Mouse (Mus musculus) brain, embryonic 14.5 days (tissue): ENCODE results near the gene Acbd3.

Experiments
- CTCF ChIP-seq: fragments of 200-500 bp; IDR thresholded peaks from 2 replicates; pipeline ENCODE4 v1.5.1; 2012; ENCODE audit warnings: inconsistent platforms, mild to moderate bottlenecking, moderate library complexity, borderline replicate concordance; ENCODE audit not compliant: insufficient read depth, insufficient read length; ENCODE audit errors: extremely low read depth
- POLR2A ChIP-seq: fragments of 200-500 bp; IDR thresholded peaks from 2 replicates; pipeline ENCODE4 v1.6.1; 2012; ENCODE audit warnings: mild to moderate bottlenecking, inconsistent platforms, borderline replicate concordance; ENCODE audit not compliant: poor library complexity, insufficient read depth, insufficient read length, severe bottlenecking; ENCODE audit errors: extremely low read depth

DNA sequence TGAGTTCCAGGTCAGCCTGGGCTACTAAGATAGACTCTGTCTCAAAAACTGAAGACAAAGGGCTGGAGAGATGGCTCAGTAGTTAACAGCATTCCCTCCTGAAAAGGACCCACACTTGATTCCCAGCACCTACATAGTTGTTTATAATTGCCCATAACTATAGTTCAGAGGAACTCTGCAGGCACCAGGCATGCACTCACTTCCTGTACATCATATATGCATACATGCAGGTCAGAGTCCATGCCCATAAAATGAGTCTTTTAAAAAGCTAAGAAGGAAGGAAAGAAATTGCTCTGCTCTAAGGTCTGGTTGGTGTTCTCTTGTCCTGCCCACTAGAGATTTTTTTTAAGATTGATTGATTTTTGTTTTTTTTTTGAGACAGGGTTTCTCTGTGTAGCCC lies 22.0 kb downstream of the Acbd3 start:
- TF ChIP-seq CTCF, result no peak
- no peak for TF ChIP-seq POLR2A
